Mouse (Mus musculus) cortical plate, adult 2 months (tissue): ENCODE results near the gene Crkl.

ENCODE experiments used
- CTCF ChIP-seq: fragments of 200-500 bp; IDR thresholded peaks from 2 replicates; pipeline ENCODE4 v1.5.1; 2011; ENCODE audit warnings: mild to moderate bottlenecking, control low read depth, low read length; ENCODE audit not compliant: insufficient read depth; ENCODE audit errors: extremely low read depth
- POLR2A ChIP-seq: fragments of 200-500 bp; IDR thresholded peaks from 2 replicates; pipeline ENCODE4 v1.6.1; 2011; ENCODE audit warnings: mild to moderate bottlenecking, low read length, control low read depth; ENCODE audit not compliant: insufficient read depth; ENCODE audit errors: extremely low read depth

DNA sequence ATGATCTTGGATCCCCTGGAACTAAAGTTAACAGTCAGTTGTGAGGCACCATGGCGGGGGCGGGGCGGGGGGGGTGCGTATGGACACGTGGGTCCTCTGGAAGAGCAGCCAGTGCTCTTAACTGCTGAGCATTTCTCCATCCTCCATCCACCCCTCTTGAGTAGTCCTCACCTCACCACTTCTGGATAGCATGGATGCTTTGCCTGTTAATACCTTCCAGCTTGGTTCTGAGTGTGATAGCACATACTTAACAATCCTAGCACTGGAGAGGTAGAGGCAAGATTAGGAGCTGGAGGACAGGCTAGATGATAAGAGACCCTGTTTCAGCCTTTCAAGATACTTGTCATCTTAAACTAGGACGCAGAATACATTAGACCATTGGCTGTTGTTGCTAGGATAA lies 20.7 kb downstream of the Crkl start:
- TF ChIP-seq CTCF (no peak), POLR2A (no peak)
